Mouse (Mus musculus): ENCODE measurements around the gene Prrg4. TPM values are rescaled to one million over a fixed set of nuclear protein-coding genes. Genes with fewer than 3 reads are reported as not detected.
"Not testable (repeated sequence)": the region's sequence is repeated elsewhere in the genome, so short reads cannot be mapped to it uniquely, and the experiment has no call there.

Prrg4 gene
- 1.7 and 2.3 TPM in 2 replicates for polyA plus RNA-seq (2015; fragmentation: Nextera tagmentation; extraction: Ambion mirVana)

- no peaks in the 10 kb centered on the region for H3K4me1 ChIP-seq (ENCODE audit: insufficient read depth, low read depth, low read length)
- peak; percentile 77 for DNase-seq (ENCODE audit: low spot score)
- peak within 1 kb of the TSS; percentile 93 for H3K4me2 ChIP-seq (replicated peaks; ENCODE audit: low read depth, low read length)
- H3K27me3 ChIP-seq (replicated peaks; ENCODE audit: insufficient read depth, low read length), result no peaks in the 10 kb centered on the region; the same call in 1 of the 2 replicates
- peak within 1 kb of the TSS; percentile 46 for H3K4me3 ChIP-seq (ENCODE audit: low read depth, low read length)
- no peaks in the 10 kb centered on the region for H3K36me3 ChIP-seq (ENCODE audit: insufficient read depth, low read length)
- H3K9ac ChIP-seq (replicated peaks; ENCODE audit: low read depth), result no peak within 1 kb of the TSS
- WGBS, result under 1% methylated on average over 49 of the region's 62 CpGs
- H3K9me3 ChIP-seq (ENCODE audit: low read length), result no peaks in the 10 kb centered on the region
- TF ChIP-seq EP300 (IDR thresholded peaks at IDR 0.05) (no peak), CTCF (IDR thresholded peaks at IDR 0.05) (peak; percentile 30)
- ATAC-seq, result peak; percentile 92
- peak within 1 kb of the TSS; percentile 2; the same call in 1 of the 2 replicates for H3K27ac ChIP-seq (ENCODE audit: low read length)
Observed at GRCm38 (mm10) chr2:104849276-104849990, at the start of gene Prrg4. TSS of gene Prrg4 (minus strand) at chr2:104849876.

DNA sequence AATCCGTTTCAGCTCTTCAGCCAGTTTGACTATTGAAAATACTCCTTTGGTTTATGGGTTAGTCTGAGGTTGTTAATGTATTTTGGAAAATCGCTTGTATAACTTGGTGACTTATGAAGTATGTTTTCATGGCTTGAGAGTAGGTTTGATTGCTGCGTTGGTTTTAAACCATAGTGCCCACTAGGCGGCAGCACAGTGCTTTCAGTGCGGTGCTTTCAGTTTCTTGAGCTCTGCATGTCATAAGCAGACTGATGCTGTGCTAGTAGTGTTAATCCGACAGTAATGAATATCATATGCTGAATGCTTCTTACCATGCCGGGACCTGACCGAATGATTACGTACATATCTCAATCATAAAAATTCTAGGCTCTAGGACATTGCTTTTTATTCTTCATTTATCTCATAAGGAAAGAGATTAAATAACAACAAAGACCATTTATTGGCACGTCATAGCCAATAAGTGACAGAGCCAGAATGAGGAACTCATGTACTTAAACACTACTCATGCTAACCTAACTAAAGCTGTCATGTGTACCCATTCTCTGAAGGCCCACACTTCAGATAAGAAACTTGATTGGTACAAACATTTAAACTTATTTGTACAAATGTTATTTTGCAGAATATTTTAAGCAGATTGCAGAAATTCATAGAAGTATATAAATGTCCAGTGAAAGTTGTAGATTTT lies 38.3 kb upstream of the Prrg4 start:
- no peak overlapping the region for H3K27ac ChIP-seq (ENCODE audit: low read length)
- H3K9ac ChIP-seq (replicated peaks; ENCODE audit: low read depth), result no peak overlapping the region
- 21% methylated on average over 10 of the region's 10 CpGs for WGBS
- no peaks in the 10 kb centered on the region for H3K36me3 ChIP-seq (ENCODE audit: insufficient read depth, low read length)
- H3K27me3 ChIP-seq (replicated peaks; ENCODE audit: insufficient read depth, low read length), result no peaks in the 10 kb centered on the region
- TF ChIP-seq CTCF (IDR thresholded peaks at IDR 0.05), result peak; percentile 93
- TF ChIP-seq EP300 (IDR thresholded peaks at IDR 0.05), result no peak
- H3K4me2 ChIP-seq (replicated peaks; ENCODE audit: low read depth, low read length), result no peak overlapping the region
- no peaks in the 10 kb centered on the region for H3K9me3 ChIP-seq (ENCODE audit: low read length)
- ATAC-seq (no peak; the same call in 1 of the 2 replicates), DNase-seq (ENCODE audit: low spot score) (peak; percentile 86)
- H3K4me1 ChIP-seq (ENCODE audit: insufficient read depth, low read depth, low read length), result no peaks in the 10 kb centered on the region
- no peak overlapping the region for H3K4me3 ChIP-seq (ENCODE audit: low read depth, low read length)

DNA sequence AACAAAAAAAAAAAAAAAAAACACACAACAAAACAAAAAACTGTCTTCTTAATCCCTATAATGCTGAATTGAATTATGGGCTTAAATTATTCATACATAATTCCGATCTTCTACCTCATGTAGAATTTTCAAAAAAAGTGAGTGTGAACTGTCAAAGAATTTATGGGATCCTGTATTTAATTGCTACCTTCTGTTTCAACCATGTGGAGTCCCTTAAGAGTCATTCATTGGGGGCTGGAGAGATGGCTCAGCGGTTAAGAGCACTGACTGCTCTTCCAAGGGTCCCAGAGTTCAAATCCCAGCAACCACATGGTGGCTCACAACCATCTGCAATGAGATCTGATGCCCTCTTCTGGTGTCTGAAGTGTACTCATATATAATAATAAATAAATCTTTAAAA lies 37.7 kb upstream of the Prrg4 start:
- WGBS, result 65% methylated on average over 2 of the region's 2 CpGs
- H3K4me2 ChIP-seq (replicated peaks; ENCODE audit: low read depth, low read length); H3K27ac ChIP-seq (ENCODE audit: low read length); ATAC-seq; DNase-seq (ENCODE audit: low spot score); H3K9ac ChIP-seq (replicated peaks; ENCODE audit: low read depth); H3K4me1 ChIP-seq (ENCODE audit: insufficient read depth, low read depth, low read length); H3K36me3 ChIP-seq (ENCODE audit: insufficient read depth, low read length); H3K4me3 ChIP-seq (ENCODE audit: low read depth, low read length); H3K27me3 ChIP-seq (replicated peaks; ENCODE audit: insufficient read depth, low read length); H3K9me3 ChIP-seq (ENCODE audit: low read length): not testable (repeated sequence)

DNA sequence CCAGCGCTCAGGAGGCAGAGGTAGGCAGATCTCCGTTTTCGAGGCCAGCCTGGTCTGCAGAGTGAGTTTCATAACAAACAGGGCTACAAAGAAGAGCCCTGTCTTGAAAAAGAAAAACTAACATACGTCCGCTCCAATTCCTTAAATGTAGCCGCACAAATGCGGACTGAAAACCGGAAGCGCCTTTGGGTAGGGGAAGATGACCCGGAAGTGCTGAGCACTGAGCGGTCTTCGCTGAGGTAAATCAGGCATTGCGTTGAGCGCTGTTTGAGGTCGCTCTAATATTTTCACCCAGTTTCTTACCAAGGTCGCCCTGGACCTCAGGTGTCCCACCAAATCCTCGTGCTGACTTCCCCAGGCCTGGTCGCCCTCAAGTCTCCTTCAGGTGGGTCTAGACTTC lies 36.4 kb upstream of the Prrg4 start:
- Histone ChIP-seq H3K9ac (replicated peaks; ENCODE audit: low read depth) (no peak overlapping the region), H3K27me3 (replicated peaks; ENCODE audit: insufficient read depth, low read length) (no peaks in the 10 kb centered on the region), H3K4me3 (ENCODE audit: low read depth, low read length) (no peak overlapping the region), H3K27ac (ENCODE audit: low read length) (no peak overlapping the region), H3K9me3 (ENCODE audit: low read length) (no peaks in the 10 kb centered on the region), H3K36me3 (ENCODE audit: insufficient read depth, low read length) (no peaks in the 10 kb centered on the region), H3K4me2 (replicated peaks; ENCODE audit: low read depth, low read length) (no peak overlapping the region), H3K4me1 (ENCODE audit: insufficient read depth, low read depth, low read length) (no peaks in the 10 kb centered on the region)
- no peak for ATAC-seq
- DNase-seq (ENCODE audit: low spot score), result no peak
- WGBS, result 85% methylated on average over 18 of the region's 18 CpGs
- TF ChIP-seq CTCF (IDR thresholded peaks at IDR 0.05) (no peak), EP300 (IDR thresholded peaks at IDR 0.05) (no peak)

- H3K4me2 ChIP-seq (replicated peaks; ENCODE audit: low read depth, low read length), result no peak overlapping the region
- no peaks in the 10 kb centered on the region for H3K9me3 ChIP-seq (ENCODE audit: low read length)
- DNase-seq (ENCODE audit: low spot score) (no peak), ATAC-seq (no peak)
- WGBS, result 76% methylated on average over 8 of the region's 8 CpGs
- H3K27me3 ChIP-seq (replicated peaks; ENCODE audit: insufficient read depth, low read length), result no peaks in the 10 kb centered on the region
- TF ChIP-seq CTCF (IDR thresholded peaks at IDR 0.05), result no peak
- TF ChIP-seq EP300 (IDR thresholded peaks at IDR 0.05), result no peak
- H3K36me3 ChIP-seq (ENCODE audit: insufficient read depth, low read length), result no peaks in the 10 kb centered on the region
- H3K4me3 ChIP-seq (ENCODE audit: low read depth, low read length), result no peak overlapping the region
- H3K27ac ChIP-seq (ENCODE audit: low read length), result no peak overlapping the region
- H3K4me1 ChIP-seq (ENCODE audit: insufficient read depth, low read depth, low read length), result no peaks in the 10 kb centered on the region
- H3K9ac ChIP-seq (replicated peaks; ENCODE audit: low read depth), result no peak overlapping the region
Observed at GRCm38 (mm10) chr2:104878794-104879193, 29.1 kb upstream of the Prrg4 start.

DNA sequence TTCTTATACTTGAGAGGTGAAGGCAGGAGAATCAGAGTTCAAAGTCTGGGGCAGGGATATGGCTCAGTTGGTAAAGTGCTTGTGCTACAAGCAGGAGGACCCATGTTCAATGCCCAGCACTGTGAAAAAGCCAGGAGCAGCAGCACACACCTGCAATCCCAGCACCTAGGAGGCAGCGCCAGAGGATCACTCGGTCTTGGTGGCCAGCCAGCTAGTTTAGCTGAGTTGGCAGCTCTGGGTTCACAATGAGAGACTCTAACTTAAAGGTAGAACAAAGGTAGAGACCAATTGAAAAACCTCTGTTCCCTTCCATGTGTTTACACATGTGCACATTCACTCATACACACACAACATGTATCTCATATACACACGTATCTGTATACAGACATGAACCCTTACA lies 19.4 kb upstream of the Prrg4 start:
- Histone ChIP-seq H3K4me2 (replicated peaks; ENCODE audit: low read depth, low read length) (no peak overlapping the region), H3K36me3 (ENCODE audit: insufficient read depth, low read length) (no peaks in the 10 kb centered on the region), H3K27me3 (replicated peaks; ENCODE audit: insufficient read depth, low read length) (no peaks in the 10 kb centered on the region), H3K4me1 (ENCODE audit: insufficient read depth, low read depth, low read length) (no peaks in the 10 kb centered on the region), H3K27ac (ENCODE audit: low read length) (no peak overlapping the region), H3K9ac (replicated peaks; ENCODE audit: low read depth) (no peak overlapping the region), H3K9me3 (ENCODE audit: low read length) (no peaks in the 10 kb centered on the region), H3K4me3 (ENCODE audit: low read depth, low read length) (no peak overlapping the region)
- WGBS, result 75% methylated on average over 3 of the region's 3 CpGs
- TF ChIP-seq CTCF (IDR thresholded peaks at IDR 0.05) (no peak), EP300 (IDR thresholded peaks at IDR 0.05) (no peak)
- DNase-seq (ENCODE audit: low spot score) (no peak), ATAC-seq (no peak)

Measured in lung, postnatal 0 days (tissue).